8 mouse cellular contexts compared by ENCODE assay signal in genomic region chr12:20920653-20921397, GRCm38 (mm10).
DNase-seq lines count a peak whose midpoint lies in the region; ATAC-seq lines count a peak whose summit lies in the region.
"Not testable (repeated sequence)": the region's sequence is repeated elsewhere in the genome, so short reads cannot be mapped to it uniquely, and the experiment has no call there.

No protein-coding gene starts in this region.

- 1% methylated on average over 75 of the region's 87 CpGs for WGBS in hindbrain, embryonic 12.5 days

- H3K4me3 ChIP-seq in hindbrain, embryonic 12.5 days: peak overlapping the region; percentile 72

- peak; percentile 100 for ATAC-seq in hindbrain, embryonic 12.5 days (ENCODE audit: low FRiP score)

- not testable (repeated sequence) for H3K27me3 ChIP-seq in hindbrain, embryonic 12.5 days

- H3K36me3 ChIP-seq in hindbrain, embryonic 12.5 days: peaks cover 18% of the 10 kb centered on the region

- H3K9me3 ChIP-seq in hindbrain, embryonic 12.5 days (replicated peaks): peaks cover 25% of the 10 kb centered on the region

- DNase-seq in MN1 (ENCODE audit: low spot score): peak; percentile 79
- DNase-seq in cerebellum, postnatal 10 days: peak; percentile 74 to 84
- DNase-seq in frontal cortex, postnatal 25 days (ENCODE audit: low spot score in 2 of 2): peak; percentile 14 to 19
- DNase-seq in layer of hippocampus, postnatal 14 days (ENCODE audit: low spot score in 2 of 2): peak; percentile 52 to 60
- peak; percentile 66 for DNase-seq in lung, postnatal 10 days
- DNase-seq in ovary, postnatal 36 days (ENCODE audit: low spot score): peak; percentile 74
- peak; percentile 66 for DNase-seq in thymus, postnatal 0 days (ENCODE audit: low spot score)

- not testable (repeated sequence) for H3K4me1 ChIP-seq in hindbrain, embryonic 12.5 days

- H3K4me2 ChIP-seq in hindbrain, embryonic 12.5 days (replicated peaks): peak overlapping the region; percentile 42

- H3K27ac ChIP-seq in hindbrain, embryonic 12.5 days: peak overlapping the region; percentile 92

- peak overlapping the region; percentile 89 for H3K9ac ChIP-seq in hindbrain, embryonic 12.5 days

Comparison
In these comparisons a context has a peak if more than half of its experiments do, and no peak if none do; other contexts are left out.
1. Peak in every context shown above with its lines: DNase-seq, ATAC-seq, H3K4me3 ChIP-seq and H3K27ac ChIP-seq.
2. DNase-seq: peak in every context shown above with its lines; median percentile 79 in MN1; 79 in cerebellum, postnatal 10 days; 74 in ovary, postnatal 36 days; 66 in lung, postnatal 10 days; 66 in thymus, postnatal 0 days; 56 in layer of hippocampus, postnatal 14 days; 16 in frontal cortex, postnatal 25 days.